Mouse (Mus musculus) CH12.LX (cell line): Measurements from ENCODE around the gene Tacr1. TPM values are rescaled to one million over a fixed set of nuclear protein-coding genes. Genes with fewer than 3 reads are reported as not detected.
A peak's percentile ranks its signal among the peaks of the same experiment; 100 is the strongest.

Source experiments
- DNase-seq: peaks from one replicate; pipeline ENCODE4 v3.0.0-alpha.2; 2013; ENCODE audit errors: extremely low read depth
- H3K27ac ChIP-seq: 2 replicates; pipeline ENCODE4 v1.5.1; 2012; ENCODE audit warnings: low read depth, mild to moderate bottlenecking, control low read depth, moderate library complexity; ENCODE audit not compliant: insufficient read depth
- H3K27me3 ChIP-seq: replicated peaks from 2 replicates; pipeline ENCODE3; 2012; ENCODE audit warnings: inconsistent platforms
- H3K36me3 ChIP-seq, 2 experiments: replicated peaks in 1 of 2; 2 replicates each; pipeline versions ENCODE3 to v1.6.1; 2012; ENCODE audit warnings: inconsistent platforms in 1 of 2, low read length in 1 of 2, mild to moderate bottlenecking in 1 of 2, mixed read lengths in 1 of 2, moderate library complexity in 1 of 2; ENCODE audit not compliant: control insufficient read depth in 1 of 2, insufficient read depth in 1 of 2
- H3K4me1 ChIP-seq, 2 experiments: 2 replicates each; pipeline ENCODE4 v1.6.1; 2012; ENCODE audit warnings: inconsistent platforms in 1 of 2, moderate library complexity in 1 of 2; ENCODE audit not compliant: insufficient read depth in 2 of 2, control insufficient read depth in 1 of 2
- H3K4me2 ChIP-seq: 2 replicates; pipeline ENCODE4 v1.6.1; 2012; ENCODE audit warnings: low read depth, mild to moderate bottlenecking, control low read depth; ENCODE audit not compliant: poor library complexity, insufficient read depth, severe bottlenecking
- H3K4me3 ChIP-seq, 3 experiments: fragments of 150-350 bp in 1 of 3; sonication (generic) in 1 of 3; replicated peaks in 1 of 3; 2 replicates each; pipeline versions ENCODE3 to v1.5.1; 2011 to 2012; ENCODE audit warnings: low read depth in 2 of 3, low read length in 2 of 3, mild to moderate bottlenecking in 2 of 3, moderate library complexity in 2 of 3, control low read depth in 1 of 3, improper control_type of control experiment in 1 of 3, inconsistent platforms in 1 of 3, mixed read lengths in 1 of 3; ENCODE audit not compliant: poor library complexity in 1 of 3
- H3K79me2 ChIP-seq: replicated peaks from 2 replicates; pipeline ENCODE4 v1.6.1; 2012; ENCODE audit warnings: mild to moderate bottlenecking, moderate library complexity; ENCODE audit not compliant: control insufficient read depth, poor library complexity, insufficient read depth, severe bottlenecking; ENCODE audit errors: extremely low read depth
- H3K9ac ChIP-seq: 2 replicates; pipeline ENCODE4 v1.6.1; 2012; ENCODE audit warnings: low read depth, mild to moderate bottlenecking, control low read depth, moderate library complexity; ENCODE audit not compliant: insufficient read depth
- H3K9me3 ChIP-seq: replicated peaks from 2 replicates; pipeline ENCODE3; 2012; ENCODE audit warnings: low read length, inconsistent platforms, mixed read lengths
- CHD1 ChIP-seq: IDR thresholded peaks from 2 replicates; pipeline ENCODE4 v1.6.1; 2012; ENCODE audit warnings: low read depth, low read length, improper control_type of control experiment, inconsistent platforms
- CTCF ChIP-seq, 2 experiments: IDR thresholded peaks in 1 of 2; conservative IDR thresholded peaks in 1 of 2; 2 replicates each; pipeline ENCODE4 v1.5.1; 2011 to 2012; ENCODE audit warnings: low read depth in 2 of 2, low read length in 2 of 2, improper control_type of control experiment in 1 of 2, inconsistent platforms in 1 of 2, mild to moderate bottlenecking in 1 of 2, moderate library complexity in 1 of 2
- JUN ChIP-seq: IDR thresholded peaks from 2 replicates; pipeline ENCODE4 v1.6.1; 2011; ENCODE audit warnings: low read depth, mild to moderate bottlenecking, low read length, improper control_type of control experiment, moderate library complexity; ENCODE audit not compliant: insufficient read depth
- POLR2A ChIP-seq: IDR thresholded peaks from 2 replicates; pipeline ENCODE4 v1.6.1; 2011; ENCODE audit warnings: low read depth, mild to moderate bottlenecking, improper control_type of control experiment, low read length
- SMC3 ChIP-seq: IDR thresholded peaks from 2 replicates; pipeline ENCODE4 v1.6.1; 2011; ENCODE audit warnings: low read depth, low read length, improper control_type of control experiment
- USF1 ChIP-seq: IDR thresholded peaks from 2 replicates; pipeline ENCODE4 v1.6.1; 2014; ENCODE audit warnings: low read depth, mild to moderate bottlenecking, inconsistent platforms, low read length, improper control_type of control experiment
- dilution Hi-C: fragments of 300-500 bp; cut with MboI; formaldehyde crosslinking; loops from 2 replicates; pipeline ENCODE4 v1.14.3; 2020; ENCODE audit warnings: low sequenced_read_pairs; ENCODE audit not compliant: extremely low pct_unique_long_range_greater_than_20kb, extremely low pct_ligation_motif_present
- in situ Hi-C: fragments of 300-500 bp; cut with MboI; formaldehyde crosslinking; loops from 3 replicates; pipeline ENCODE4 v1.14.3; 2019; ENCODE audit warnings: low sequenced_read_pairs, low pct_ligation_motif_present, low pct_unique_long_range_greater_than_20kb, mixed read lengths
- polyA plus RNA-seq: library from polyadenylated mRNA; unstranded; fragments of >175 nt; gene quantifications from 2 replicates; pipeline ENCODE4 v1.2.1, GENCODE M21; 2012; ENCODE audit warnings: low read depth; ENCODE audit not compliant: insufficient read length
- total RNA-seq, 2 experiments: library from RNA; depleted of rRNA; stranded (reverse); fragments of 300-350 nt in 1 of 2; fragments of >200 nt in 1 of 2; gene quantifications; 2 replicates each; pipeline ENCODE4 v1.2.3; 2012 to 2014

The Tacr1 gene
- total and polyA plus RNA-seq, 3 experiments: not detected

- Histone ChIP-seq H3K9me3 (peaks cover 4% of the 10 kb centered on the region), H3K27ac (no peak overlapping the region), H3K4me2 (no peak overlapping the region), H3K27me3 (peaks cover 2% of the 10 kb centered on the region), H3K4me3 (no peak overlapping the region), H3K36me3 (no peaks in the 10 kb centered on the region), H3K79me2 (no peaks in the 10 kb centered on the region), H3K9ac (no peak overlapping the region), H3K4me1 (no peaks in the 10 kb centered on the region)
- no peak for DNase-seq
- dilution Hi-C loops: no loop called here
- TF ChIP-seq CHD1 (no peak), CTCF (conservative IDR thresholded peaks at IDR 0.05 in 1 of 2, IDR thresholded peaks at IDR 0.05 in 1 of 2; ENCODE audit: low read depth in 2 of 2, low read length in 2 of 2) (peak in 1 of 2 experiments; percentile 30; a peak in 2 of 4 replicates), SMC3 (peak; percentile 26)
- in situ Hi-C loops: no loop called here
Measured at GRCm38 (mm10) chr6:82608756-82609155, 206.6 kb downstream of the Tacr1 start.

- dilution Hi-C loops: no loop called here
- in situ Hi-C loops: no loop called here
- no peaks in the 10 kb centered on the region for H3K36me3 ChIP-seq
- H3K9me3 ChIP-seq: peaks cover 4% of the 10 kb centered on the region
- no peak for DNase-seq
- H3K4me1 ChIP-seq: no peaks in the 10 kb centered on the region
- H3K27me3 ChIP-seq: peaks cover 2% of the 10 kb centered on the region
- H3K4me3 ChIP-seq: no peak overlapping the region
- H3K27ac ChIP-seq: no peak overlapping the region
- no peak overlapping the region for H3K4me2 ChIP-seq
- no peak overlapping the region for H3K9ac ChIP-seq
- TF ChIP-seq USF1 (no peak), POLR2A (no peak), JUN (no peak)
- no peaks in the 10 kb centered on the region for H3K79me2 ChIP-seq
Measured at GRCm38 (mm10) chr6:82609339-82609926, 207.3 kb downstream of the Tacr1 start.
